Mouse (Mus musculus) spleen, adult 18-20 months (tissue): ENCODE measurements around the gene Rhot2.
"Not testable (repeated sequence)": the region's sequence is repeated elsewhere in the genome, so short reads cannot be mapped to it uniquely, and the experiment has no call there.

Experiments used
- DNase-seq, 2 experiments: peaks; one replicate each; pipeline ENCODE4 v3.0.0; 2022; ENCODE audit warnings: mixed read lengths in 2 of 2

The Rhot2 gene

GRCm38 (mm10) chr17:25827011-25827410, 17.6 kb downstream of the Rhot2 start:
- no peak for DNase-seq

GRCm38 (mm10) chr17:25825984-25826570, 18.6 kb downstream of the Rhot2 start:
- DNase-seq = no peak

GRCm38 (mm10) chr17:25825311-25825710, 19.3 kb downstream of the Rhot2 start:
- DNase-seq = no peak

- no peak for DNase-seq
Observed at GRCm38 (mm10) chr17:25824362-25825142, 20.1 kb downstream of the Rhot2 start.

- peak; percentile 46 to 71 for DNase-seq
Observed at GRCm38 (mm10) chr17:25823452-25823851, 21.2 kb downstream of the Rhot2 start, which contains the start of gene Wdr24. Wdr24 (plus strand) TSS chr17:25823627.

- no peak for DNase-seq
Observed at GRCm38 (mm10) chr17:25818851-25819780, 25.5 kb downstream of the Rhot2 start.

- DNase-seq = no peak
Observed at GRCm38 (mm10) chr17:25817662-25818061, 27.0 kb downstream of the Rhot2 start.

- DNase-seq = peak in 1 of 2 experiments; percentile 75
Observed at GRCm38 (mm10) chr17:25813471-25813870, 31.2 kb downstream of the Rhot2 start.

- no peak for DNase-seq
Observed at GRCm38 (mm10) chr17:25810890-25811289, 33.8 kb downstream of the Rhot2 start.

- DNase-seq = no peak
Observed at GRCm38 (mm10) chr17:25809606-25810340, 34.9 kb downstream of the Rhot2 start.

- DNase-seq = no peak
Observed at GRCm38 (mm10) chr17:25808789-25809605, 35.7 kb downstream of the Rhot2 start, which contains the start of gene Fbxl16. Fbxl16 (plus strand) TSS chr17:25809085.

GRCm38 (mm10) chr17:25808028-25808427, 36.6 kb downstream of the Rhot2 start:
- DNase-seq = no peak

- DNase-seq = not testable (repeated sequence)
Observed at GRCm38 (mm10) chr17:25807452-25807851, 37.2 kb downstream of the Rhot2 start.

- no peak for DNase-seq
Observed at GRCm38 (mm10) chr17:25806507-25806906, 38.1 kb downstream of the Rhot2 start.

GRCm38 (mm10) chr17:25802825-25803517, 41.7 kb downstream of the Rhot2 start:
- DNase-seq = no peak

- peak; percentile 49 to 57 for DNase-seq
Observed at GRCm38 (mm10) chr17:25801029-25801428, 43.6 kb downstream of the Rhot2 start.

GRCm38 (mm10) chr17:25796951-25797369, 47.7 kb downstream of the Rhot2 start, which contains the start of gene Metrn:
Metrn (minus strand) TSS chr17:25797136.
- peak; percentile 74 to 89 for DNase-seq

GRCm38 (mm10) chr17:25796211-25796771, 48.4 kb downstream of the Rhot2 start:
- DNase-seq = peak in 1 of 2 experiments; percentile 26

- DNase-seq = no peak
Observed at GRCm38 (mm10) chr17:25795609-25796092, 49.0 kb downstream of the Rhot2 start, which contains the start of gene AC134908.4. AC134908.4 (minus strand) TSS chr17:25795659.

- DNase-seq = no peak
Observed at GRCm38 (mm10) chr17:25794998-25795397, 49.7 kb downstream of the Rhot2 start.
